Mouse (Mus musculus): ENCODE data around the gene Eprs.

DNA sequence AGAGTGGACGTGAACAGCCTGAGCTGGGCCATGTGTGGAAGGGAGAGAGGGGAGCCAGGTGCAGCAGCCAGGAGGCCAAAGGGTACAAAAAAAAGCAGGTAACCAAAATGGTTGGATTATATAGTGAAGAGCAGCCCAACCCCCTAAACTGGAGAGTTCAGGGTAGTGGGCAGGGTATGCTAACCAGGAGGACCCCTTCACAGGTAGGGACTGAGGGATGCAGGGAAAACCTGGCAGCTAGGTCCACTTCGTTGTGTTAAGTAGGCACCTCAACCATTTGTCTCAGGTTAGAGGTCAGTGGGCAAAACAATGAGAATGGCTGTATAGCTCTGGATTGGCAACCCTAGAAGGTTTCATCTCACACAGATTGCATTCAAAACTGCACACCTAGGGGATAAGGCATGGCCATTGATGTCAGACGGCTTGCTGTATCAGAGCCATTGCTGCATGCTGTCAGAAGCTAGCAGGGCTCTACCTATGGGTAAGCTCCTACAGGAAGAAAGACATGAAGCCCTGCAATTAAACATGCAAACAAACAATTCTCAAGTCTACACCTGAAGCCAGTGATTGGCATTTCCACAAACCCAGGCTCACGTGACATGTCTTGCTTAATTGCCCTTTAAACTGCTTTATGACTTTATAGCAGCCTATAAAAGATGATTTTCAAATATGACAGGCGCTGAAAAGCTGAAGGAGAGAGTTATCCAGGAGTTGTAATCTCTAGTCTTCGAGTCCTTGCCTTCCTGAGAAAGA lies 68.6 kb downstream of the Eprs start:
- no peak for TF ChIP-seq CTCF (IDR thresholded peaks at IDR 0.05; ENCODE audit: low read depth, low read length)
- TF ChIP-seq POLR2A (IDR thresholded peaks at IDR 0.05; ENCODE audit: borderline replicate concordance, low read depth, low read length) = no peak
